Mouse (Mus musculus) kidney, embryonic 14.5 days (tissue): ENCODE results near the gene Plekho2. TPM values are rescaled to one million over a fixed set of nuclear protein-coding genes. Genes with fewer than 3 reads are reported as not detected.

Experiments
- ATAC-seq: fragments of 200-750 bp; cut with Nextera tagmentation; 2 replicates; pipeline ENCODE4 v1.8.0; 2017; ENCODE audit warnings: moderate number of reproducible peaks, mild to moderate bottlenecking, moderate TSS enrichment, moderate library complexity; ENCODE audit not compliant: low FRiP score, low TSS enrichment
- H3K27ac ChIP-seq: fragments of 300-500 bp; sonication (generic); 2 replicates; pipeline ENCODE4 v1.5.1; 2014; ENCODE audit warnings: low read depth, mild to moderate bottlenecking, low read length, moderate library complexity, mixed read lengths
- H3K27me3 ChIP-seq: fragments of 300-500 bp; sonication (generic); 2 replicates; pipeline ENCODE4 v1.6.1; 2014; ENCODE audit warnings: mild to moderate bottlenecking, low read length; ENCODE audit not compliant: control insufficient read depth, insufficient read depth
- H3K36me3 ChIP-seq: fragments of 300-500 bp; sonication (generic); 2 replicates; pipeline ENCODE4 v1.6.1; 2014; ENCODE audit warnings: low read length, mixed read lengths; ENCODE audit not compliant: control insufficient read depth, insufficient read depth
- H3K4me1 ChIP-seq: fragments of 300-500 bp; sonication (generic); 2 replicates; pipeline ENCODE4 v1.6.1; 2014; ENCODE audit warnings: low read length, mixed read lengths; ENCODE audit not compliant: control insufficient read depth, insufficient read depth
- H3K4me2 ChIP-seq: fragments of 300-500 bp; sonication (generic); replicated peaks from 2 replicates; pipeline ENCODE4 v1.6.1; 2014; ENCODE audit warnings: low read depth, mild to moderate bottlenecking, low read length
- H3K4me3 ChIP-seq: fragments of 300-500 bp; sonication (generic); 2 replicates; pipeline ENCODE4 v1.5.1; 2014; ENCODE audit warnings: mild to moderate bottlenecking, low read length
- H3K9ac ChIP-seq: fragments of 300-500 bp; sonication (generic); 2 replicates; pipeline ENCODE4 v1.6.1; 2014; ENCODE audit warnings: low read depth, mild to moderate bottlenecking, low read length, moderate library complexity
- H3K9me3 ChIP-seq: fragments of 300-500 bp; sonication (generic); 2 replicates; pipeline ENCODE4 v1.6.1; 2016; ENCODE audit warnings: low read length; ENCODE audit not compliant: control insufficient read depth
- WGBS: fragments of 180-500 bp; shearing (Covaris S2); extraction: QIAGEN DNeasy Blood & Tissue Kit; methylation state at CpG from one replicate; pipeline ENCODE4 v1.1.7; 2014; 5-methylcytosine and 5-hydroxymethylcytosine counted together
- polyA plus RNA-seq: library from polyadenylated mRNA; unstranded; fragments of >200 nt; fragmentation: Nextera tagmentation; extraction: Ambion mirVana; gene quantifications from 2 replicates; pipeline ENCODE4 v1.2.1, GENCODE M21; 2014

Gene Plekho2
- polyA plus RNA-seq, 1 experiment from 2014 or later, result 14.1 TPM

- Histone ChIP-seq H3K27ac (no peak overlapping the region), H3K4me3 (no peak overlapping the region), H3K4me2 (no peak overlapping the region), H3K27me3 (no peaks in the 10 kb centered on the region), H3K36me3 (no peaks in the 10 kb centered on the region), H3K9me3 (no peaks in the 10 kb centered on the region), H3K4me1 (no peaks in the 10 kb centered on the region), H3K9ac (no peak overlapping the region)
- 56% methylated on average over 3 of the region's 3 CpGs for WGBS
- no peak for ATAC-seq
Measured at GRCm38 (mm10) chr9:65514851-65515261, 65.0 kb downstream of the Plekho2 start.

DNA sequence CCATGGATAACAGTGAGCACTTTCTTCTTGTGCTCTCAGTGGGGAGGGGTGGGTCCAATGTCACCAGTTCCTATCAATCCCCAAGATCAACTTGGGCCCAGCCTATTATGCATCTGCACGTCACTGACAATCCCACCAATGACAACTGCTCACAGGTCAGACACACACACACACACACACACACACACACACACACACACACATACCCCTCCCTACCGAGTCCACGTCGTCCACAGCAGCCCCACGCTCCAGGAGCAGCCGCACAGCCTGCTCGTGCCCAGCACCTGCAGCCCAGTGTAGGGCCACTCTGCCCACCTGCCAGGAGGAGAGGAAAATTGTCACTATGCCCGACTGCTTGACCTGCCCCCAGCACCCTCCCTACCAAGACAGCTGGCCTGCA lies 65.4 kb downstream of the Plekho2 start:
- no peak for ATAC-seq
- WGBS, result 74% methylated on average over 8 of the region's 8 CpGs

GRCm38 (mm10) chr9:65512520-65512919 lies 67.3 kb downstream of the Plekho2 start:
- H3K4me1 ChIP-seq, result no peaks in the 10 kb centered on the region
- WGBS, result 80% methylated on average over 3 of the region's 3 CpGs
- no peak overlapping the region for H3K9ac ChIP-seq
- no peak for ATAC-seq
- no peaks in the 10 kb centered on the region for H3K27me3 ChIP-seq
- no peak overlapping the region for H3K4me3 ChIP-seq
- no peak overlapping the region for H3K27ac ChIP-seq
- no peaks in the 10 kb centered on the region for H3K36me3 ChIP-seq
- H3K4me2 ChIP-seq, result no peak overlapping the region
- H3K9me3 ChIP-seq, result no peaks in the 10 kb centered on the region

More for the DNA sequence above, 65.4 kb downstream of the Plekho2 start:
- H3K36me3 ChIP-seq, result no peaks in the 10 kb centered on the region
- H3K27me3 ChIP-seq, result no peaks in the 10 kb centered on the region
- no peaks in the 10 kb centered on the region for H3K4me1 ChIP-seq
- no peaks in the 10 kb centered on the region for H3K9me3 ChIP-seq
- H3K4me2 ChIP-seq, result no peak overlapping the region
- H3K4me3 ChIP-seq, result no peak overlapping the region
- H3K27ac ChIP-seq, result no peak overlapping the region
- H3K9ac ChIP-seq, result no peak overlapping the region

DNA sequence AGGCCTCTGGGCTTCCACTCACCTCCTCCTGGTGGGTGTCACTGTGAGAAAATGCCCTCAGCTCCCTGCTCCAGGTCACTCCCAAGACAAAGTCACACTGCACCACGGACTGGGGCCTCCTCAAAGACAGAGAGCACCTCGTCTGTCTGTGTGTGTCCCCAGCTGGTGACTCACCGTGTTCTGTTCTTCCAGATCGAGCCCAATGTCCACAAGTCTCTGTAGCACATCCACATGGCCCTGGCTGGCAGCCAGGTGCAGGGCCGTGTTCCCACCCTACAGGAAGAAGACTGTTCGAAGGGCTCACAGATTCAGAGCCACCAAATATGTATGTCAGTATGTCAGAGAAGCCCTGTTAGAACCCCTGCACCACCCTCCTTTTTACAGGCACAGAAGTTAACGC lies 71.4 kb downstream of the Plekho2 start:
- no peak overlapping the region for H3K27ac ChIP-seq
- 65% methylated on average over 7 of the region's 7 CpGs for WGBS
- no peak overlapping the region for H3K9ac ChIP-seq

GRCm38 (mm10) chr9:65502721-65503505 lies 76.9 kb downstream of the Plekho2 start:
- H3K36me3 ChIP-seq, result no peaks in the 10 kb centered on the region
- H3K27ac ChIP-seq, result no peak overlapping the region
- H3K4me3 ChIP-seq, result no peak overlapping the region
- no peak overlapping the region for H3K4me2 ChIP-seq
- H3K27me3 ChIP-seq, result no peaks in the 10 kb centered on the region
- H3K9me3 ChIP-seq, result no peaks in the 10 kb centered on the region
- no peak overlapping the region for H3K9ac ChIP-seq
- ATAC-seq, result no peak
- H3K4me1 ChIP-seq, result no peaks in the 10 kb centered on the region
- WGBS, result 79% methylated on average over 21 of the region's 21 CpGs

More for the DNA sequence above, 71.4 kb downstream of the Plekho2 start:
- no peaks in the 10 kb centered on the region for H3K27me3 ChIP-seq
- H3K4me2 ChIP-seq, result no peak overlapping the region
- H3K9me3 ChIP-seq, result no peaks in the 10 kb centered on the region
- H3K4me1 ChIP-seq, result no peaks in the 10 kb centered on the region
- H3K36me3 ChIP-seq, result no peaks in the 10 kb centered on the region
- ATAC-seq, result no peak
- H3K4me3 ChIP-seq, result no peak overlapping the region

Other genes starting within 250 kb of the Plekho2 start
- gene Pdcd7, start 233.9 kb downstream of the Plekho2 start, polyA plus RNA-seq, result 15.0 and 15.2 TPM in 2 replicates
- gene Ubap1l, start 219.0 kb downstream of the Plekho2 start, polyA plus RNA-seq, result 0.62 TPM in 1 of 2 replicates, not detected in the other
- 1.3 and 1.4 TPM in 2 replicates for gene Kbtbd13, start 188.4 kb downstream of the Plekho2 start, polyA plus RNA-seq
- gene Rasl12, start 181.5 kb downstream of the Plekho2 start, polyA plus RNA-seq, result 8.2 and 11.7 TPM in 2 replicates
- gene Slc51b, start 157.1 kb downstream of the Plekho2 start, polyA plus RNA-seq, result 0.53 and 0.59 TPM in 2 replicates
- gene Mtfmt, start 144.3 kb downstream of the Plekho2 start, polyA plus RNA-seq, result 18.1 and 22.0 TPM in 2 replicates
- gene Spg21, start 119.1 kb downstream of the Plekho2 start, polyA plus RNA-seq, result 114 and 116 TPM in 2 replicates
- not detected in 2 replicates for gene Ankdd1a, start 59.8 kb downstream of the Plekho2 start, polyA plus RNA-seq
- 9.7 and 12.5 TPM in 2 replicates for gene Pif1, start 7.1 kb upstream of the Plekho2 start, polyA plus RNA-seq
- gene Rbpms2, start 49.6 kb upstream of the Plekho2 start, polyA plus RNA-seq, result 22.4 and 29.1 TPM in 2 replicates
- gene Oaz2, start 88.0 kb upstream of the Plekho2 start, polyA plus RNA-seq, result 194 and 204 TPM in 2 replicates
- gene Zfp609, start 247.5 kb upstream of the Plekho2 start, polyA plus RNA-seq, result 9.1 and 10.0 TPM in 2 replicates